Mouse (Mus musculus): Measurements from ENCODE around the gene Rab31.

DNA sequence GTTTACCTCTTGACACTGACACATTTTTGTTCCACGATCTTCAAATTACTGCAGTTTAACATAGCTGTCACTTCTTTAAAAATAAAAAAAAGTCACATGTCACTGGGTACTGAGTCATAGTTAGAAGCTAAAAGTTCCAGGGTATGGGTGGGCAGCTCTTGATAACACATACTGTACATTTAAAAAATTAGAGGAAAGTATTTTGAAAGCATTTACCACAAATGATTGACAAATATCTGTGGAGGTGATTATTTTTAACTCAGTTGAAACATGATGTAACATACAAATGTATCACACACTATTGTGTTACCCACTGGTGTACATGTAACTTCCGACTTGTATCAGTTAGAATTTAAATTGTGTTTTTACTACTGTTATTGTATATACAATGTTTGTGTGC lies 37.5 kb downstream of the Rab31 start:
- TF ChIP-seq CHD2 (IDR thresholded peaks at IDR 0.05; ENCODE audit: low read depth, low read length) (no peak), MAFK (IDR thresholded peaks at IDR 0.05; ENCODE audit: insufficient read depth, low read depth, low read length) (no peak), HCFC1 (IDR thresholded peaks at IDR 0.05; ENCODE audit: borderline replicate concordance, insufficient read depth, low read length) (no peak), ZNF384 (IDR thresholded peaks at IDR 0.05; ENCODE audit: low read depth, low read length) (no peak)

All from ES-E14 (cell line).